Mouse (Mus musculus) frontal cortex, adult (tissue): Measurements from ENCODE around the gene Npff.

ENCODE experiments used
- ATAC-seq: cut with Nextera tagmentation; 2 replicates; pipeline ENCODE4 v1.9.2; 2017; ENCODE audit warnings: mild to moderate bottlenecking, moderate library complexity, mixed read lengths; ENCODE audit not compliant: low TSS enrichment

The Npff gene

DNA sequence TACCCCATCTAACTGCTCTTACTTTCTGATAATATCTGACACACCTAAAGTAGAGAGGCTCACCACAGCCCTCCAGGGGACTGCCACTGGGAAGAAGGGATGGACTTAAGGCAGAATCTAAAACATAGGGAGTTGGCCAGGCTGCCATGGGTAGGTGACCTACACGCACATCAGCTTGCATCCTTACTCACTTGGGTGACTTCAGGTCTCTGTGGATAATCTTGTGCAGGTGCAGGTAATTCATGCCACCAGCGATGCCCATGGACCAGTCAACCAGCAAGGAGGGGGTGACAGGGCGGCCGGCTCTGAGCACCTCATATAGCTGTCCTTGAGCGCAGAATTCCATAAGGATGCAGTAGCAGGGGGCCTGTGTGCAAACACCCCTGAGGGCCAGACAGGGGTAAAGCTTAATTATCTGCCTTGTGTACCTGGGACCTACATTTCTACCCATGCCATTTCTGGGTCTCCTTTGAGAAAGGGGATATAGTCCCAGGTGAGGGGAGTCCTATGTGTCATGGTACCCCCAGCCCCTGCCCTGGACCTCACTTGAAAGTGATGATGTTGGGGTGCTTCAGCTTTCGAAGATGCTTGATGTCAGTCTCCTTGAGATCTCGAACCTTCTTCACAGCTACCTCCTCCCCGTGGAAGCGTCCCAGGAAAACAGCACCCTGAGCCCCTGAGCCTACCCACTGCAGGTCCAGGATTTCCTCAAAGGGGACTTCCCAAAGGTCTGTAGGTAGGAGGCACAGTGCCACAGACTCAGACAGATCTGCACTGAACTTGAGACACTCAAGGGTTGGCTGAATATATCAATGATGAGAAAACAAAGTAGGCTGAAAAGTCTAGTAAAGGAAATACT lies 20.6 kb downstream of the Npff start:
- ATAC-seq = no peak

GRCm38 (mm10) chr15:102503447-102503846 lies 21.3 kb downstream of the Npff start, which contains the start of gene Gm10337:
Gene Gm10337, plus strand, starts transcription at chr15:102503722.
- no peak for ATAC-seq

GRCm38 (mm10) chr15:102502254-102502840 lies 22.4 kb downstream of the Npff start:
- no peak for ATAC-seq

DNA sequence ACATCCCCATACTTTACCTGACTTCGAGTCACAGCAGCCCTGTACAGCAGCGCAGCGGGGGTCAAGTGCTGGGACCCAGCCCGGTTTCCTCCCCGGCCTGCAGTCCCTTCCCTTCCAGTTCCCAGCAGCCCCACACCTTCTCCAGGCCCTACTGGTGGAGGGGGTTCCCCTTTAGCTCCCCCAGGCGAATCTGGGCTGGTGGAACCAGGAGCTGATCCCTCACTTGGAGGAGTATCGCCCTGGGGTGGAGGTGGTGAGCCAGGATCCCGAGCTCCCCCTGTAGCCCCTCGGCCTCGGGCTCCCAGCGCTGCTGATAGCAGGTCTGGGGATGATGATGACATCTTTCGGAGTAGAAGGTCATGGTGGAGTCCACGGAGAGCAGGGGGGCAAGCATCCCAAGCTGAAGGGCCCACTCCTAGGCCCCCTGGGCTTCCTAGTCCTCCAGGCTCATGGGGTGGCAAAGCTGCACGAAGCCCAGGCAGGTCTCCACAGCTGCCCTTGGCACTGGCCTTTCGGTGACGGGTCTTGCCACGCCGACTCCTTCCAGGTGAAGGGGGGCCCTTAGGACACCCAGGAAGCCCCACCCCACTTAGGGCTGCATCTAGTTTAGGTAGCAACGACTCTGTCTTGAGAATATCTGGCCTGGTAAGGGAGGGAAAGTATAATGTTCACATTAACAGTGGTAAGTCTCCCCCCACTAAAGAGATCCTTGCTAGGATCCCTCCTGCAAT lies 23.5 kb downstream of the Npff start:
- ATAC-seq = no peak

- no peak for ATAC-seq
These were observed 24.3 kb downstream of the Npff start for GRCm38 (mm10) chr15:102500479-102500878.

DNA sequence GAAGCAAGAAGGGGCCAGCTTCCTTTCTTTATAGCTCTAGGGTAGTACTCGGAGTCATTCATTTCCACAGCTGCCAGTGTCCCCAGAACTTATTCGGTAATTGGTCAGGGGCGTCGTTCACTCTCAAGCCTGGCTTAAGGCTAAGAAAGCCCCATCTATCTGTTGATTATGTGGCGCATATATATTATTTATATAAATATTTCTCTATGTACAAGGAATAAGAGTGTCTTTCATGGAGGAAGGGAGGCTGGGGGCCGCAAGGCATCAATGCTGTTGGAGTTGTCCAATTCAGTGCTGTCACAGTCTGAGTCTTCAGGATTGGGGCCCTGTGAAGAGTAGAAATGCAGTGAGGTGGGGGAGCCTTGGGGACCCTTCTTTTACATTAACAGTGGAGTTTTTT lies 24.9 kb downstream of the Npff start:
- ATAC-seq = no peak

DNA sequence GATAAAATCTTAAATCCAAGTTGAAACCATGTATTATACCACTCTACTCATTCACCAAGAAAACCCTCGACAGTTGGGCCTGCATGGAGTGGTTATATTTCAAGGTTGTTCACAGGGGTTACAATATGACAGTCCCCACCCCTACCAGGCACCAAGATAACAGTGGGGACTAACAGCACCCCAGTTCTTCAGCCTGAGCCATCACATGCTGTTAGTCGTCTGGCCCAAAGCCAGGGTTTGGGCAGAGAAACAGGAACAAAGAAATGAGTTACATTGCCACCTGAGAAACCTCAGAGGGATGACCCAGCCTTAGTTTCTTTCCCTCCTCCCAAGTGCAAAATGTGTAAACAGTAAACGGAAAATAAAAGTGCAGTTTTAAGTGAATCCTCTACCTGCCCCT lies 25.4 kb downstream of the Npff start:
- no peak for ATAC-seq

- peak; percentile 32; the same call in 1 of the 2 replicates for ATAC-seq
These were observed 26.4 kb downstream of the Npff start for GRCm38 (mm10) chr15:102498322-102498721.

DNA sequence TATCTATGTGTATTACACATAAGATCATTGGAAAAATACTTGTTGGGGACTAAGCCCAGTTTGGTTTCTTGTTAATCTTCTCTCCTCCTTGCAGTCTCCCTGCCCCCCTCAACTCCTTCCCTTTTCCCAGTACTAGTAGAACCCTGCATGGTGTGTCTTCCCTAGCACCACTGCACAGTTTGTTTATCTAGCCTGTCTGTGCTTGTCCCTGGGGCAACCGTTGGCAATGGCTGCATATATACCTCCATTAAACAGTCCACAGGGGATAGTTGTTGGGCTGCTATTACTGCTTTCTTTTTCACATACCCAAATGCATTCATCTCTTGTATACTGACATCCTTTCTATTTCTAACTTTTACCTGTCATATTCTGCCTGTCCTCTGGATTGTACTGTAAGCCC lies 37.1 kb downstream of the Npff start:
- ATAC-seq = no peak

DNA sequence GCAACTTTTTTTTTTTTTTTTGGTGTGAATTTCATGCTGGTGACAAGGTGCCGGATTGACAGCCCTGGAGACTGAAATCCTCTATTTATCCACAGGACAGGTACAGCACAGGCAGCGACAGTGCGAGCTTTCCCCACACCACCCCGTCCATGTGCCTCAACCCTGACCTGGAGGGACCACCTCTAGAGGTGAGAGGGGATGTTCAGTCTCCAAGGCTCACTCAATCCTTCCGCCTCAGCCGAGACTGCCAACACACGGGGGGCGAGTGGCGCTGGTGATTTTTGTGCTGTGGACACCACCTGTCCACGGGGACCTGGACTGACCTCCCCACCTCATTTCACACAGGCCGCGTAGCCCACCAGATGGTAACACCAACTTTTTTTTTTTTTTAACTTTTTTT lies 38.9 kb downstream of the Npff start:
- no peak for ATAC-seq

DNA sequence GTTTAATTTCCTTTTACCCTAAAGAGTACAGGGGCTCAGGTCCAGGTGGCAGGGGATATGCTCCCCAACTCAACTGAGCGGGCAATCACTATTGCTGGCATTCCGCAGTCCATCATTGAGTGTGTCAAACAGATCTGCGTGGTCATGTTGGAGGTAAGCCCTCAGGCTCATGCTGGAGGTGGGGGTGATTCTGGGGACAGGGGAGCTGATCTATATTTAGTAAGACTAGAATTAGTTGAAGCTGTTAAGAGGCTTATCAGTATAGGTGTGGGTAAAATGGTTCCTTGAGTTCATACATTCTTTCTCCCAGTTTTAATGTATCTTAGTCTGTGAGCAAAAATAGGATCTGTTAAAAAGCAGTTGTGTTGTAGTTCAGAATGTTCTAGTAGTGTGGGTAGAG lies 41.6 kb downstream of the Npff start:
- ATAC-seq = no peak

DNA sequence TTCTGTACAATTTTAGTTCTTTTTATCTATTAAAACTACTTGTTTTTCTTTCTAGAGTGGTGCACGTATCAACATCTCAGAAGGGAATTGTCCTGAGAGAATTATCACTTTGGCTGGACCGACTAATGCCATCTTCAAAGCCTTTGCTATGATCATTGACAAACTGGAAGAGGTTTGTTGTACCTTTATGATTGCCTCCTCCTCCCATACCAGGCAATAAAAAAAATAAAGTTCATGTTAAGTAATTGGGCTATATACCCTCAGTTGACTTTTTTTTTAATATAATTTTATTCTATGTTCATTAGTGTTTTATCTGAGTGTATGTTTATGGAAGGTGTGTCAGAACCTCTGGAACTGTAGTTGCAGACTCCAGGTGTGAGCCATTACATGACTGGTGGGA lies 50.2 kb downstream of the Npff start:
- no peak for ATAC-seq
